Mouse (Mus musculus): ENCODE results near the gene Zfp326.

Zfp326 gene

DNA sequence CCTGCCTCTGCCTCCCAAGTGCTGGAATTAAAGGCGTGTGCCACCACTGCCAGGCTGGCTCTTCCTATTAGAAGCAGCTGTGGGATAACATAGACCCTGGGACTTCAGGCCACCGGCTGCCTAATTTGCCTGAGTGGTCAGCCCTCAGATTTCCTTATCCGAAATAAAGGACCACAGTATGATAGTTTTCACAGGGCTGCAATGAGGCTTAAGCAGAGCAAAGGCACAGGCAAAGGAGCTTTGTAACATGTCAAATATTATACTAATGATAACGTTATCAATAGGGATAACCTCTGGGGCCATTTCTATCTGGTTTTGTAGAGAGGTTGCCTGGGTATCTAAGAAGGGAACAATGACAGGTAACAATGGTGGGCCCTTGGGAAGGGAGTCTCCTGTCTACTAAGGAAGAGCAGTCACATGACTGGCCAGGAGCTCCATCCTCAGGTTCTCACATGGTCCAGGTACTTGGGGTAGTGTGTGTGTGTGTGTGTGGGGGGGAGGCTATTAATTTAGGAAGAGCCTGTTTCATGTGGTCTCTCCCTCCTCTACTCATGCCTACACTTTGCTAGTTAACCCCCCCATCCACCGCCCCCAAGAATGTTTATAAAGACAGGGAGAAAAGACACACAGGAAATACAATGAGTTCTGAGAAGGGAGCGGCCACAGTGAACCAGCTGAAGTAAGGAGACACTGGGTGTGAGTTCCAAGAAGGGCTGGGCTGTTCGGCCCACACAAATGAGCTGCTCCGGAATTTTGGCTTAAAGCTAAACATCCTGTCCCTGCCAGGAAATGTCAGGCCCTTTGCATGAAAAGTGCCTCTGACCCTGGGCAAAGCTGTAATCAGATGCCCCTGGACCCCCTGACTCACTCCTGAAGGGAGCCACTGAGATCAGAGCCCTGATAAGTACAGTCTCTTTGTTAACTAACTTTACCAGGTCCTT lies 17.3 kb upstream of the Zfp326 start:
- TF ChIP-seq GATA4 (IDR thresholded peaks at IDR 0.05; ENCODE audit: insufficient replicate concordance, low read length): 0 out of 2 replicates have a peak, but pooled peaks have one; percentile 68

DNA sequence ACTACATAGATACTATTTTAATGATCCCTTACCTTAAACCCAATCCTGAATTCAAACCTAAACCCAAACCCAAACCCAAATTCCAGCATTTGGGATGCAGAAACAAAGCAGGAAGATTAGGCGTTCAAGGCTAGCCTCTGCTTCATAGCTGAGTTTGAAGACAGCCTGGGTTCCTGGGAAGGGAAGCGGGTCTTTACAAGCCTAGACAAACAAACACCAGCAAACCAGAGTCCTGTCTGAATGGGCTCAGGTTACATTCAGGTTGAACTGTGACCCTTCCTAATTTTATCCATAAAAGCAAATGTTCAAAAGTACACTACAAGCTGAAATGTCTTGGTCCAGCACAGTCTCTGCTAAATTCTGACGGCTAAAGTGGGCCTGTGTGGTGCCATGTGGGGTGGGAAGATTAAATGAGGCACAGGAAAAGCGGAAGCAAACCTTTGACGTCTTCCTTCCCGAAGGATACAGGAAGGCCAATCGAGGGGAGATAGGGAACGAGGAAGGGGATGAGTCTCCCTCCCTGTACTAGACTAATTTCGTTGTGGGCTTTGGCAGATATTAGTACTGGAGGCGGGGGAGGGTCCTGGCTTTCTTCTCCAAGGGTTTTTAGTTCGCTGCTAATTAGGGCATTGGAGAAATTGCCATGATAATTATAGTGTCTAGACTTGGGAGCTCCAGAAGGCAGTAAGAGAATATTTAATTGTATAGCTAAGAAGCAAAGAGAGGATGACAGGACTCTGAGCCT lies 16.5 kb upstream of the Zfp326 start:
- 0 out of 2 replicates have a peak, but pooled peaks have one; percentile 29 for TF ChIP-seq GATA4 (IDR thresholded peaks at IDR 0.05; ENCODE audit: insufficient replicate concordance, low read length)

DNA sequence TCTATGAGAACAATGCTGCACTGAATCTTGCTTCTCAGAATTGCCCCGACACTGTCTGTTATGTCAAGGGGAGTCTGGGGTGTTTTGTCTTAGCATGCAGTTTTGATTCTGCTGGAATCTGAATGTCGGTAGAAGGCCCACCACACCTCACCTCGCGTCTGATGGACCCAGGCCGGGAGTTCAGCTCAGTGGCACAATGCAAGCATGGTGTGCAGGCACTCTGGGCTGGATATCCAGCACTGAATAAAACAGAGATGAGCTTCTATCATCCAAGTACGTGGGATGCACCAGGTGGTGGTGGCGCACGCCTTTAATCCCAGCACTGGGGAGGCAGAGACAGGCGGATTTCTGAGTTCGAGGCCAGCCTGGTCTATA lies 15.9 kb upstream of the Zfp326 start:
- TF ChIP-seq GATA4 (IDR thresholded peaks at IDR 0.05; ENCODE audit: insufficient replicate concordance, low read length): no peak

DNA sequence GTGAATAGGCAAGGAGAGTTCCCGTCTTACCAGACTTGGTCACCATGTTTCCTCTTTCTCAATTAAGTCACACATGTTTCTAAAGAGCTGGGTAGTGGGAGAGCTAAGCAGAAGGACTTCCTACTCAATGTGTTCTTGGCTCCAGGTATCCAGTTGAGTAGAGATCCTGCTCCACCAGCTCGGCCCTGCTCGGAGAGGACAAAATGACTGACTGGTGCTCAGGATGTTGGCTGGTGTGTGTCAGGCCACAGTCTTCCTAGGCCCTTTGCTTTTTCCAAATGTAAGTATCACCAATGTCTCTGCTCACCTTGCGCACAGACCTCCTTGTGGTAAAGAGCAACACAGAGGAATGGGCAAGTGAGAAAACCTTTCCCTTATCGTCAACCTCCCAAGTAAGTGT lies 14.7 kb upstream of the Zfp326 start:
- no peak for TF ChIP-seq GATA4 (IDR thresholded peaks at IDR 0.05; ENCODE audit: insufficient replicate concordance, low read length)

DNA sequence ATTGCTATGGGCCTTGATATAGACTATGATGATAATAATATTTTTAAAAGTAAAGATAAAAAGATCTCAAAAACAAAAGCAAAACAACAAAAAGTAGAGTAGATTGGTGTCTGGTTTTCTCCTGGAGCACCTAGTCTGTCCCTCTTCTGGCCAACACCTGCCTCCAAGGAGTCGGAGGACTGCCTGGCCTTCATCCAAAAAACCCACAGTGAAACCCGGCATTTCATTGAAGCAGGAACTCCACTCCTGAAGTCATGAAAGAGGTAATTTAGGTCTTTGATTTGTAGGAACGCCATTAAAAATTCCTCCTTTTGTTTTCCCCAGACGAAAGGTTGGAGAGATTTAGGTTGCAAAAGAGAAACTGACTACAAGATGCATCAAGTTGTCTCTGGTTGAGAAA lies 8.9 kb upstream of the Zfp326 start:
- TF ChIP-seq GATA4 (IDR thresholded peaks at IDR 0.05; ENCODE audit: insufficient replicate concordance, low read length): no peak

DNA sequence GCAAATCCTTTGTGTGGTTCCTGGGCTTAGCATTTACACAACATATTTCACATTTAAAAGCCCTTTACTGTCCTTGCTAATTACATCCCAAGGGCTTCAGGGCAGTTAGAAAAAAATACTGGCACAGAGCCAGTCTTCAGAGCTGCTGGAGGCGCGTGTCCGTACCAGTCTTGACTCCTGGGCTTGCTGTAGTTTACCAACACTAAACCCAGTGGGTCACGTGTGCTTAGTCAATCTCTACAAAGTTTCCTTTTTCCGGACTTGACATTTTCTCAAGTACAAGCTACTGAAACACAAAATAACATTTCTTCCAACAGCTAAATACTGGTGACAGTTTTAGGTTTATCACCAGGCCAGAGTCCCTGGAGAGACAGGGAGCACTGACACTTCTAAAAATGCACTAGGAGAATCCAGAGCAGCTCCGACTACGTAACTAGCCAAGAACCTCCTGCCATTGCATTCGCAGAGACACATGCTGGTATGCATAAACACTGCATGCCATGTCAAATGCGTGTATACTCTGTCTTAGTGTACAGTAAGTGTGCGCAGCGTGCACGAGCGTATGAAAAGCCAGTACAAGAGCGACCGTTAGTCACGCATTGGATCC lies 8.4 kb upstream of the Zfp326 start:
- no peak for TF ChIP-seq GATA4 (IDR thresholded peaks at IDR 0.05; ENCODE audit: insufficient replicate concordance, low read length)

DNA sequence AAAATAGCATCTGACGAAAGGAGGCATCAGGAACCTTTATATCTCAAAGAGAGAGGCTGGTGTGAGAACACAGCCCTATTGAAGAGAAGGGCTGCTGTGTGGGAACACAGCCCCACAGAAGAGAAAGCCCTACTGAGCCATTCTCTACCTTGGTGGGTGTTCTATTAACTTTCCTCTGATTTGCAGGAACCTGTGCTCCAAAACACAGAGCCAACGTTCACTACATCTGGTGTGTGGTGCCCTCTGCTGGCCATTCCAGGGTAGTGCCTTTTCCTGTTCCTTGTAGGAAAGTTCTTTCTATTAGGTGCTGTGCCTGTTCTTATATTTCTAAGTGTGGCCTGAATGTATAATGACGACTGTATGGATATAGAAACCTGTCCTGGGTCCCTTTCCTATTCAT lies 7.8 kb upstream of the Zfp326 start:
- no peak for TF ChIP-seq GATA4 (IDR thresholded peaks at IDR 0.05; ENCODE audit: insufficient replicate concordance, low read length)

DNA sequence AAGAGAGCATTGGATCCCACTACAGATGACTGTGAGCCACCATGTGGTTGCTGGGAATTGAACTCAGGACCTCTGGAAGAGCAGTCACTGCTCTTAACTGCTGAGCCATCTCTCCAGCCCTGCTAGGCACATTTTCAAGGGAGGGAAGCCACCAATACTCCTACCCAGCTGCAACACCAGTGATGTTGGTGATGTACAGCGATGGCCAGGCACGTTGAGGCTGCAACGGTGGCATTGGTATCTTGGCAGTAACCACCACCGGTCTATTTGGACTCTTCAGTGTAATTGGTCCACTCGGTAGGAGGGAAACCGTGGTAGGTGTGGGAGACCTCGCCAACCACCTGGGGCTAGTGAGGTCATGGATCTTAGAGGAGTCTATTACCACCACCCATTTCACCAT lies 6.6 kb upstream of the Zfp326 start:
- no peak for TF ChIP-seq GATA4 (IDR thresholded peaks at IDR 0.05; ENCODE audit: insufficient replicate concordance, low read length)

DNA sequence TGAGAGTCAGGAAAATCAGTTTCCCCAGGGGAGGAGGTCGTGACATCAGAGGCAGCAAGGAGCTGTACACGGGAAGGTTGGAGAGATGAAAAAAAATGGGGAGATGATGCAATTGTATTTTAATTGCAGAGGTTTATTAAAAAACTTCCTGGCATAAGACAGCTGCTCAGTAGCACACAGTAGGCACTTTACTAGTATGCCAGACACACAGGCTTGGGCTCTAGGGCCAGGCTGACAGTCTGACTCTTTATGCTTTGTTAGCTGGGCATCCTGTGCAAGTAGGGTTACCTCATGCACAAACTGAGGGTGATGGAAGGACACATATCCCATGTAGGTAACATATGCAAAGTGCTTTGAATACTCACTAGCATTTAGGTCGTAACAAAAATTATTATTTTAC lies 5.2 kb upstream of the Zfp326 start:
- TF ChIP-seq GATA4 (IDR thresholded peaks at IDR 0.05; ENCODE audit: insufficient replicate concordance, low read length): no peak

DNA sequence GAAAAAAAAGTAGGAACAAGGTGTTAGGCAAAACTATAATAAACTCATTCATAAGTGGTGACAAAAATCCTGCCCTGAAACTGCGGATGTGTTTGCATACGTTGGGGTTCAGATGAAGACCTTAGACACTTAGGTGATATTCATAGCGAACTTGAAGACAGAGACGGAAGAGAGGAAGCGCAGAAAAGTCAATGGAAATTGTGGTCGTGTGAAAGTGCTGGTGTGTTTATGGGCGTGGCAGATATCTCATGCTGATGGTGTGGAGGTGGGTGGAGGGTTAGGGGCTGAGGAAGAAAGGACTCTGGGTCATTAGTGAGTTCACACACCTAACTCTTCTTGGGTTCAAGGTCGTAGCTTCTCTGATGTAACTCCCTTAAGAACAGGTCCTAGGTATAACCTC lies 4.2 kb upstream of the Zfp326 start:
- TF ChIP-seq GATA4 (IDR thresholded peaks at IDR 0.05; ENCODE audit: insufficient replicate concordance, low read length): no peak

DNA sequence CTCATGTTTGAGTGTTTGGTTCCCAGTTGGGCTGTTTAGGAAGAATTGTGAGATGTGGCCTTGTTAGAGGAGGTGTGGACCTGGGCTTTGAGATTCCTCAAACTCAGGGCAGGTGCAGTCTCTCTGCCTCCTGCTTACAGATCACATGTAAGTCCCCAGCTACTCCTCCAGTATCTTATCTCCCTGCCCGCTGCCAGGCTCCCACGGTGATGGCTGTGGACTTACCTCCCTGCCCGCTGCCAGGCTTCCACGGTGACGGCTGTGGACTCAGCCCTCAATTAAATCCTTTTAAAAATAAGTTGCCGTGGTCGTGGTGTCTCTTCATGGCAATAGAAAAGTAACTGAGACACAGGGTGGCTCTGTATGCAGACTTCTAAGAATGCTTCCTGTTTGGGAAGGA lies 3.4 kb upstream of the Zfp326 start:
- TF ChIP-seq GATA4 (IDR thresholded peaks at IDR 0.05; ENCODE audit: insufficient replicate concordance, low read length): no peak

DNA sequence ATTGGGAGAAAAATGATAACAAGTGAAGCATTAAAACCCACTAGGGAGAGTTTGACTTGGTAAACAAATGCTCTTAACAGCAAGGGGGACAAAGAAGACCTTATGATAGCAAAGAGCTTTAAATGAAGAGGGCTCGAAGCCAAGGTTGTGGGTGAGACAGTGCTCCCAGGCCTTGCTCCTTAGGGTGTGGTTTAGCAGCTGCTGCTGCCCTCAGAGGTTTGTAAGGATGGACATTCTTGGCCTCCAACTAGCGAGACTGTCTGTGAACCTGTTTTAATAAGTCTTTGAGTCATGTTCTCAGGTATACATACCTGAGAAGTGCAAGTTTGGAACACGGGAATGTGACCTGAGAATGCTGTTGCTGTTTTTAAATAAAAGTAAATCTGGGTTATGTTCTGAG lies 2.6 kb upstream of the Zfp326 start:
- TF ChIP-seq GATA4 (IDR thresholded peaks at IDR 0.05; ENCODE audit: insufficient replicate concordance, low read length): no peak

DNA sequence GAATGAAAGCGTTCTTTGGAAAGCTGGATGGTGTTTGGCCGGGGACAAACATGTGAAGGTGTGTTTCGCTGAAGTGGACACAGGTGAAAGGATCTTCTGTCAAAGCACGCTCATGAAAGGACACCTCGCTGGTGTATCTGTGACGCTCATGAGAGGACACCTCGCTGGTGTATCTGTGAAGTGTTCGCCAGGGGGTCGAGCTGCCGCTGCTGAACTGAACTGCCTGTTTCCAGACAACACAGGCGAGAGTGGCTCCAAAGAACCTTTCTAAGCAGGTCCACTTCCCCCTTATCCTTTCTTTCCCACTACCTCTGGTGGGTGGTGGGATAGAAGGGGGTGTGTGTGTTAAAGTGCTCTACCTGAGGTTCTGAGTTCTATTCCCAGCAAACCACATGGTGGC lies 1.9 kb upstream of the Zfp326 start:
- no peak for TF ChIP-seq GATA4 (IDR thresholded peaks at IDR 0.05; ENCODE audit: insufficient replicate concordance, low read length)

DNA sequence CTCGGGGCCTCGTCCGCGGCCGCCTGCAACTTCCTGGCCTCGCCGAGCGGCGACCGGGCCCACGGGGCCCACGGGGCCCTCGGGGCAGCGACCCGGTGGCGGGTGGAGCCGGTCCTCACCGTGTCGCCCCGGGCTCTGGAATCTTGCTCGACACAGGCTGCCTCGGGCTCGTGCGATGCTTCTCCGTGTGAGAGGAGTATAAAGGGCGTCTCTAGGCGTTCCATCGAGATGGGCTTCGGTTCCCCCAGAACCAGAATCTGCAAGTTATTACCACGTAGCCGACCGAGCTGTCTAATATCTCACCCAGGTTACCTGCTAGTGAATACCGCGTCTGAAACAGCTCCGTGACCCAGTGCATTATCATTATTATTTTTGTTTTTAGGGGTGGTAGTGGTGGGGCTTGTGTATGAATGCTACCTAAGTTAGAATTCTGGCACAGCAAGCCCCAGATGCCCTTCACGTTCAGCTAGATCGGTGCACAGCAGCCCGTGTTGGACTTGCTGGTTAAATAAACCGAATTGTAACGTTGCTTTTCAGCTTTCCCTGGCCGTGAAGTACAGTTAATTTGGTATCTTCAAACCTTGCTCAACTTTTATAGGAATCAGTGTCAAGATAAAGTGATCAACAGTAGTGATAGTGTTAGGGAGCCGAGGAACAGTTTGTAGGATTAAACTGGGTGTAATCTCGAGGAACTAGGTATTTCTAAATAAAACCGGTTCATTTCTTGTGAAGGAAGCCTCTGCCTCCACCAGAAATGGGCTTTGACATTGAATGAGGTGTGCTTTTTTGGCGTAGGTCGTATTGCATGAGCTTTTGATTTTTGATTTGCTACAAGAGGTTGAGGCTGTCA lies 785 bp downstream of the Zfp326 start:
- no peak for TF ChIP-seq GATA4 (IDR thresholded peaks at IDR 0.05; ENCODE audit: insufficient replicate concordance, low read length)

DNA sequence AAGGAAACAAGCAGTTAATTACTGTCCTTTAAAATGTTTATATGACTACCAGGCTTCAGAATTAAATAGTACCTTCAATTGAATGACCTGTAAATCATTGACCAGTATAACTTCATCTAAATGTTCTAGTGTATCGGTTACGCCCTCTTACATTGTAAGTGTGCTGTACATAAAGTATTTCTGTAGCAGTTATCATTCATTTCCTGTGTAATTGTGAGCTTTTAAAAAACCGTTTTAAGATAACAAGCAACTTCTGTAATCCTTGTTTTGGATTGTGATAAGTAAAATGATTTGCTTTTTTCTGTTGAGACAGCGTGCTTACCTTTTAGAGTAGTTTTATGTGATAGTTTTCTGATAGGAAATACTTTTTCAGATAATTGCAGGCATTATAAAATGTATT lies 11.0 kb downstream of the Zfp326 start:
- TF ChIP-seq GATA4 (IDR thresholded peaks at IDR 0.05; ENCODE audit: insufficient replicate concordance, low read length): no peak
